Mouse (Mus musculus): ENCODE measurements at regions not wholly inside any gene's neighbourhood (a gene's known extent, or its start where the extent isn't known, plus 50 kb on each side); places are given as distances from the start of the nearest gene placed in this dataset.
"Not testable (repeated sequence)": the region's sequence is repeated elsewhere in the genome, so short reads cannot be mapped to it uniquely, and the experiment has no call there.

- no peaks in the 10 kb centered on the region for H3K79me2 ChIP-seq (replicated peaks; ENCODE audit: control insufficient read depth, insufficient read depth, low read length)
- intact Hi-C loops (cut with DNase I), result no loop called here
- TF ChIP-seq EP300 (IDR thresholded peaks at IDR 0.05; ENCODE audit: insufficient read depth, low read depth, low read length) (no peak), CTCF (IDR thresholded peaks at IDR 0.05) (no peak), POLR2A (IDR thresholded peaks at IDR 0.05; ENCODE audit: insufficient read depth, low read depth, low read length) (no peak)
- no peak overlapping the region for H3K27ac ChIP-seq
- no peaks in the 10 kb centered on the region for H3K36me3 ChIP-seq (ENCODE audit: control insufficient read depth, insufficient read depth, low read length)
- H3K9ac ChIP-seq (ENCODE audit: low read depth, low read length), result no peak overlapping the region
- 88% methylated on average over 2 of the region's 2 CpGs for WGBS
- no peak for DNase-seq
- H3K4me1 ChIP-seq (ENCODE audit: control insufficient read depth, insufficient read depth, low read length), result no peaks in the 10 kb centered on the region
- H3K27me3 ChIP-seq (ENCODE audit: control insufficient read depth, insufficient read depth, low read length), result no peaks in the 10 kb centered on the region
- H3K4me3 ChIP-seq, result no peak overlapping the region
These were observed 114.5 kb downstream of the 4933415F23Rik start for GRCm38 (mm10) chr1:22987521-22987920.

GRCm38 (mm10) chr1:22984276-22984675 lies 117.8 kb downstream of the 4933415F23Rik start:
- H3K36me3 ChIP-seq (ENCODE audit: control insufficient read depth, insufficient read depth, low read length); DNase-seq; H3K4me3 ChIP-seq; H3K9ac ChIP-seq (ENCODE audit: low read depth, low read length); H3K79me2 ChIP-seq (replicated peaks; ENCODE audit: control insufficient read depth, insufficient read depth, low read length); H3K27ac ChIP-seq; H3K4me1 ChIP-seq (ENCODE audit: control insufficient read depth, insufficient read depth, low read length); intact Hi-C loops (cut with DNase I); H3K27me3 ChIP-seq (ENCODE audit: control insufficient read depth, insufficient read depth, low read length): not testable (repeated sequence)

GRCm38 (mm10) chr1:22974917-22975316 lies 127.1 kb downstream of the 4933415F23Rik start:
- no peak for DNase-seq
- 69% methylated on average over 4 of the region's 4 CpGs for WGBS
- TF ChIP-seq POLR2A (IDR thresholded peaks at IDR 0.05; ENCODE audit: insufficient read depth, low read depth, low read length) (no peak), EP300 (IDR thresholded peaks at IDR 0.05; ENCODE audit: insufficient read depth, low read depth, low read length) (no peak), CTCF (IDR thresholded peaks at IDR 0.05) (no peak)
- Histone ChIP-seq H3K4me3 (no peak overlapping the region), H3K9ac (ENCODE audit: low read depth, low read length) (no peak overlapping the region), H3K79me2 (replicated peaks; ENCODE audit: control insufficient read depth, insufficient read depth, low read length) (no peaks in the 10 kb centered on the region), H3K27me3 (ENCODE audit: control insufficient read depth, insufficient read depth, low read length) (no peaks in the 10 kb centered on the region), H3K36me3 (ENCODE audit: control insufficient read depth, insufficient read depth, low read length) (no peaks in the 10 kb centered on the region), H3K27ac (no peak overlapping the region), H3K4me1 (ENCODE audit: control insufficient read depth, insufficient read depth, low read length) (no peaks in the 10 kb centered on the region)
- intact Hi-C loops (cut with DNase I), result no loop called here

GRCm38 (mm10) chr1:22943995-22944394 lies 138.2 kb upstream of the Rims1 start:
- Histone ChIP-seq H3K4me1 (ENCODE audit: control insufficient read depth, insufficient read depth, low read length) (no peaks in the 10 kb centered on the region), H3K36me3 (ENCODE audit: control insufficient read depth, insufficient read depth, low read length) (no peaks in the 10 kb centered on the region), H3K27me3 (ENCODE audit: control insufficient read depth, insufficient read depth, low read length) (no peaks in the 10 kb centered on the region), H3K79me2 (replicated peaks; ENCODE audit: control insufficient read depth, insufficient read depth, low read length) (no peaks in the 10 kb centered on the region), H3K4me3 (no peak overlapping the region), H3K9ac (ENCODE audit: low read depth, low read length) (no peak overlapping the region), H3K27ac (no peak overlapping the region)
- no peak for DNase-seq
- 44% methylated on average over 1 of the region's 1 CpGs for WGBS
- TF ChIP-seq POLR2A (IDR thresholded peaks at IDR 0.05; ENCODE audit: insufficient read depth, low read depth, low read length) (no peak), CTCF (IDR thresholded peaks at IDR 0.05) (no peak), EP300 (IDR thresholded peaks at IDR 0.05; ENCODE audit: insufficient read depth, low read depth, low read length) (no peak)
- intact Hi-C loops (cut with DNase I), result no loop called here

GRCm38 (mm10) chr1:22939816-22940215 lies 134.0 kb upstream of the Rims1 start:
- Histone ChIP-seq H3K4me1 (ENCODE audit: control insufficient read depth, insufficient read depth, low read length) (no peaks in the 10 kb centered on the region), H3K79me2 (replicated peaks; ENCODE audit: control insufficient read depth, insufficient read depth, low read length) (no peaks in the 10 kb centered on the region), H3K27me3 (ENCODE audit: control insufficient read depth, insufficient read depth, low read length) (no peaks in the 10 kb centered on the region; the same call in 1 of the 2 replicates), H3K9ac (ENCODE audit: low read depth, low read length) (no peak overlapping the region), H3K27ac (no peak overlapping the region), H3K36me3 (ENCODE audit: control insufficient read depth, insufficient read depth, low read length) (no peaks in the 10 kb centered on the region), H3K4me3 (no peak overlapping the region)
- no peak for DNase-seq
- 57% methylated on average over 6 of the region's 6 CpGs for WGBS
- intact Hi-C loops (cut with DNase I), result no loop called here
- TF ChIP-seq POLR2A (IDR thresholded peaks at IDR 0.05; ENCODE audit: insufficient read depth, low read depth, low read length) (no peak), EP300 (IDR thresholded peaks at IDR 0.05; ENCODE audit: insufficient read depth, low read depth, low read length) (no peak), CTCF (IDR thresholded peaks at IDR 0.05) (no peak)

- intact Hi-C loops (cut with DNase I), result no loop called here
- Histone ChIP-seq H3K4me1 (ENCODE audit: control insufficient read depth, insufficient read depth, low read length) (no peaks in the 10 kb centered on the region), H3K36me3 (ENCODE audit: control insufficient read depth, insufficient read depth, low read length) (no peaks in the 10 kb centered on the region), H3K27ac (no peak overlapping the region), H3K4me3 (no peak overlapping the region), H3K79me2 (replicated peaks; ENCODE audit: control insufficient read depth, insufficient read depth, low read length) (no peaks in the 10 kb centered on the region), H3K9ac (ENCODE audit: low read depth, low read length) (no peak overlapping the region), H3K27me3 (ENCODE audit: control insufficient read depth, insufficient read depth, low read length) (no peaks in the 10 kb centered on the region)
- DNase-seq, result no peak
- WGBS, result 21% methylated on average over 6 of the region's 6 CpGs
- no peak for TF ChIP-seq EP300 (IDR thresholded peaks at IDR 0.05; ENCODE audit: insufficient read depth, low read depth, low read length)
- TF ChIP-seq POLR2A (IDR thresholded peaks at IDR 0.05; ENCODE audit: insufficient read depth, low read depth, low read length), result no peak
- TF ChIP-seq CTCF (IDR thresholded peaks at IDR 0.05), result no peak
These were observed 125.5 kb upstream of the Rims1 start for GRCm38 (mm10) chr1:22931147-22931896.

Measured in heart, adult 2 months (tissue).